Mouse (Mus musculus): ENCODE results near the gene Dnaja2.

The Dnaja2 gene

DNA sequence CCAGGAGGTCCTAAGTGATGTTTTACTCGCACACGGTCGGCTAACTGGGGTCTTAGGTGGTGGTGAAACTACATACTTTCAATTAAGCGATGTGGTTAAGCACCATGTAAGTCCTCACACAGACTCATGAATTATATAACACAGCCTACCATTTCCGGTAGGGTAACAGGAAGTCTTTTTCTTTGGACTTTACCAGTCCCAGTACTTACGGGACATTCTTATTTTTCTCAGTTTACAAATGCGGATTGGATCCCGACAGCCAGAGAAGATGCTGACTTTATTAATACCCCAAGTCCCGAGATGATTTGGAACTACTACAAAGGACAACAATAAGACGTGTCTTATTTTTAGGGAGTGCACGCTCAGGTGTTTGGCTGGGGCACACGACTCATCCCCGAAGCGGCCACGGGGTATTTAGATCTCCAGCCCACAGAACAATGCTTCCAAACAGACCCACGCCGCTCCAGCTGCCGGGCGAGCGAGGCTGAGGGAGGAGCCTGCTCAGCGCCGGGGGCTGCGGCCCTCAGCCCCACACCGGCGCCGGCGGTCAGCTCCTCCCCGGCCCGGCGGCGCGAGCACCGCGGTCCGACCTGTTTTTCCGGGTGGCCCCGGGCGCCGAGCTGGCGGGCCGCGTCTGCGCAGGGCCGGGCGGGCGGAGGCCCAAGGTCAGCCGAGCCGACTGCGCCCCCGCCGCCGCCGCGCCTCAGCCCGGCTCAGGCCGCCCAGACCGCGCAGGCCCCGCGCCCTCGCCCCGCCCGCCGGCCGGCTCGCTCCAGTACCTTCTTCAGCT lies 558 bp downstream of the Dnaja2 start:
- peak; percentile 30 for DNase-seq (ENCODE audit: low spot score)

DNA sequence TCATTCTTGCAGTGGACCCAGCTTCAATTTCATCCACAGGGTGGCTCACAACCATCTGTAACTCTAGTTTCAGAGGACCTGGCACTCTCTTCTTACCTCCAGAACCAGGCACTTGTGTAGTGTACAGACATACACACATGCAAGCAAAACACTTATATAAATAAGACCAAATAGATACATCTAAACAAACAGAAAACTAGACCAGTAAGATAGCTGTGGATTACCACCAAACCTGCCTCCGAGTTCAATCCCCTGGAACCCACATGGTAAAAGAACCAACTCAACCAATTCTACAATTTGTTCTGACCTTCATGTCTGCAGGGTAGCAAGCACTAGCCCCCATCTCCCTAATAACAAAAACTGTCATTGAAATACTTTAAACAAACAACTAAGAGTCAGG lies 3.2 kb downstream of the Dnaja2 start:
- no peak for DNase-seq (ENCODE audit: low spot score)

DNA sequence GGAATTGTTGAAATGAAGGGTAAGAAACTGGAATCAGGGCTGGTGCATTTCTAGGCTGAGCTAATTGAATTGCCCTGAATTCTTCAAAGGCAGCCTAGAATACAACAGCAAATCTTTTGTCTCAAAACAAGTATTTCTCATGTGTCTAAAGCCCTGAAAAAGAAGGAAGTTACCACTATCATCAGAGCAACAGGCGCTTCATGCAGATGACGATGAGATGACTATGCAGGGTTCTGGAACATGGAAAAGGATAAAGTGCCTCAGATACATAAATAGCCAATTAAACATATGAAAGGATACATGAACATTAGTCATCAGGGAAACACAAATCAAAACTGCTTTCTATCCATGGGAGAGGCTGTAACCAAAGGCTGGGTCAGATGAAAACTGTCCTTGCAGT lies 18.8 kb downstream of the Dnaja2 start:
- DNase-seq (ENCODE audit: low spot score) = no peak

DNA sequence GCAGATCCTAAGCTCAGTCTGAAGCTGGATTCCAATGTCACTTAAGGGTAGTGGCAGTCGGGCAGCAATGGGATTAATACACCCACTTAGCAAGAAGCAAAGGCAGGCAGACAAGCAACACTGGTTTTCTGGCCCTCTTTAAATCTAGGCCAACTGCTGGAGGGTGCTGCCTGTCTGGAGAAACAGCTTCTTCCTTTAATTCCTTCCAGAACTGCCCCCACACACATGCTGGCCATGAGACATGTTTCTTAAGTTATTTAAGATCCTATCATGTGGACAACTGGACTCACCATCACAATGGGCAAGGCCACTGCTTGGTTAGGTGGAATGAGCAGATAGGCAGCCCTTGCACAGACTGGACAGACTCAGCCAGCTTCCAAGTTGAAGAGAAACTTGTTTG lies 21.0 kb downstream of the Dnaja2 start:
- DNase-seq (ENCODE audit: low spot score) = no peak

DNA sequence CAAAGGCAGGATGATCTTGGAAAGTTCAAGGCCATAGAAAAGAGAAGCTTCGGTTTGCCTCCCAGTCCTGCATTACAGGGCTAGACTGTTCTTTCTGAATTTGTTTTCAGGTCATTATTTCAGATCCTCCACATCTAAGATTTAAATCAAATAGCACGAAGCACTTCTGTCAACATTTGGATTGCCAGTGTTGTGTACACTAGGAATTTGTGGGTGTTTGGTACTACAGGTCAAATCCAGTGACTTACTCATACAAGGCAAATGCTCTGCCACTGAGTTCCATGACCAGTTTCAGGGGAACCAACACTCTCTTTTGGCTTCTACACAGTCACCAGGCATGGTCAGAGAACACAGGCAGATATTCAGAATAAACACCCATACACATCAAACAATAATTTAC lies 21.7 kb downstream of the Dnaja2 start:
- no peak for DNase-seq (ENCODE audit: low spot score)

DNA sequence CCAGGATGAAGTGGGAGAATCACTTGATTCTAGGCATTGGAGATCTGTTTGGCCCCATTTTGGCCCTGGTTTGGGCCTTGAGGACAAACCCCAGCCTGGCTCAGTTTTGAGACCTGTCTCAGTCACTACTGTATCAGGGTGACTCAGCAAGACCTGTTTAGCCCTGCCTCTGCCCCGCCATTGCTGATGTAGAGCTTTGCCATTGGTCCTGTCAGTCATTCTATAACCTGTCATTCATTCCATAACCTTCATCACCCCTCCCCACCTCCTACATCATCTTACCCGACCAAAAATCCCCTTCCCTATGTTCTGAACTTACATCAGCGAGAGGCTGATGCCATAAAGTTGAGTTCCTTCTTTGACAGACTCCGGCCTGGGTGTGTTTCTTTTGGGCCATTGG lies 22.3 kb downstream of the Dnaja2 start:
- no peak for DNase-seq (ENCODE audit: low spot score)

DNA sequence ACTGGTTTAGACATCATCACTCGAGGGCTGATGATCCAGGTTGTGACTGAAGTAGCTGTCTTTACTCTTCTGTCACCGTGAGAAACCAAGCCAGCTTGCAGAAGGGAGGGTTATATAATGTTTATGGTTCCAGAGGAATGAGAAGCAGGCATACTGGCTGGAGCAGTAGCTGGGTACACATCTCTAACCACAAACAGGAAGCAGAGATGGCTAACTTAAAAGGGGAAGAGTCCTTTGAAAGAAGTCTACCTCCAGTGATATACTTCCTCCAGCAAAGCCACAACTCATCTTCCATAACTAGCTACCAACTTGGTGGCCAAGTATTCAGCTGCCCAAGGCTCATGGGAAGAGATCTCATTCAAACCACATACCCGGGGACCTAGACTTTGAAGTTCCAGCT lies 23.7 kb downstream of the Dnaja2 start:
- DNase-seq (ENCODE audit: low spot score) = no peak

DNA sequence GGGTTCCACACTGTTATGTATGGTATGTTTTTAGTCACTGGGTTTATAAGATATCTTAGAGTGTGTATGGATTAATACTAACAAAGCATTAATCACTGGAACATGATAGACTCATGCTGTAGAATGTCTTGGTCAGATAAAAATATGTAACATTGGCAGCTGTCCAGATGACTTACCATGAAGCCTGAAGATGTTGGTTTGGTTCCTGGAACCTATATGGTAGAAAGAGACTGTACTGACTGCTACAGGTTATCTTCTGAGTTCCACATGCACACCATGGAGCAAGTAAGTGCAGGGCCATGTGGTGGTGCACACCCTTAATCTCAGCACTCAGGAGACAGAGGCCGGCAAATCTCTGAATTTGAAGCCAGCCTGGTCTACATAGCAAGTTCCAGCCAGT lies 24.4 kb downstream of the Dnaja2 start:
- DNase-seq (ENCODE audit: low spot score) = no peak

DNA sequence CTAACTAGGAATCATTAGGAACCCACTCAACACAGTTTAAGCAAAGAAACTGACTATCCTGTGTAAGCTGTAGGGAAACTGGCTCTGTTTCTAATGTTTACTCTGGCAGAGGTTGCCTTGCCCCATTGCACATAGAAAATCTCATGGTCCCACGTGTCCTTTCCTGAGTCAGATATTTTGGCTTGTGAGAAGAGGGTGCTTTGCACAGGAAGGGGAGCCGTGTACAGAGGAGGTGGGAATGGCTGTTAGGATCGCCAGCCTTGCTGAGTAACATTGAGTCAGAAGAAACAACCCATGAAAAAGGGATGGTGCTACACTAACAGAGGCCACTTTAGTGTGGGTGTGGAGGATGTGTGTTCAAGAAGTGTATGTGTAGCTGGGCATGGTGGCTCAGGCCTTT lies 26.2 kb downstream of the Dnaja2 start:
- DNase-seq (ENCODE audit: low spot score) = no peak

DNA sequence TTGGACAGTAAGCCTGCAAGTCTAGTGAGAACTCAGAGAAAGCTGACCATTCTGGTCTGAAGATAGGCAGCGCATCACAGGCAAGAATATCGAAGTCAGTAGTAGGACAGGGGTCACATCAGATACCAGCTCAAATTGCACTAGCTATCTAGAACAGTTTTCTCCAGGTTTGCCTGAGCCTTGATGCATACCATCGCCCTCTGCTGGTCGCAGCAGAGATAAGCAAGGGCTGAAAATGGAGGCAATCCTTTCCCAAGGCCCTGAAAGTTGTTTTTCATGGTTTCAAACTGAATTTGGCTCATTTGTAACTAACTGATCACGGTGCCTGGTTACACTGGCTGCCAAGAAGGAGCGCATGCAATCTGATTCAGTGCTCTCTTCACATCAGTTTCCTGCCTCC lies 29.0 kb downstream of the Dnaja2 start:
- peak; percentile 32 for DNase-seq (ENCODE audit: low spot score)

DNA sequence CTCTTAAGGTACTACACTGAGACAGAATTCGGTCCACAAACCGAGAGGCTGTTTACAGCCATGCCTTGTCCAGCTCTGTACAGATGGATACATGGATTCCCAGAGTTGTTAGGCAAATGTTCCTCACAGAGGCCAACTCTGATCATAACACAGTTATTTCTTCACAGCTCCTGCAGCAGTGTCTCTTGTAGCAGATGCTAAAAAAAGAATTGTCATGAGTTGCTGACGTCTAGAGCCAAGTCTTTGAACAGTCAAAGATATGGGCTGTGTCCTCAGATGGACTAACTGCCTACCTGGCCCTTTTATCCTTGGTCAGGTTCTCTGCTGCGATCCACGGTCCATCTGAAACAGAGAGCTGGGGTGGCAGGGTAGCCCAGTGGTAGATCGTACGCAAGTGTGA lies 31.1 kb downstream of the Dnaja2 start:
- DNase-seq (ENCODE audit: low spot score) = no peak

DNA sequence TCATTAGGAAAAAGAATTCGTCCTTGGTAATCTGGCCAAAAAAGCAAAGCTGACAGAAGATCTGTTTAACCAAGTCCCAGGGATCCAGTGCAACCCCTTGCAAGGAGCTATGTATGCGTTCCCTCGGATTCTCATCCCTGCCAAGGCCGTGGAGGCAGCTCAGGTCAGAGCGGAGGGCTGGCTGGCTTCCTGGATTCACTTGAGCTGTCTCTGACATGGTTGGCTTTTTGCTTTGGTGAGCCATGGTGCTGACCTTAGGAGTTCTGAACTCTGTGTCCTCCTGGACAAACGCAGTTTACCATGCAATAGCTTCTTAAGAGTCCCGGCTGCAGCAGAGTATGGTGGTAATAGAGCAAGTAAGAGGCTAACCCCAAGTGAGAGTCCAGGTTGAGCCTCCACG lies 33.8 kb downstream of the Dnaja2 start:
- DNase-seq (ENCODE audit: low spot score) = no peak

DNA sequence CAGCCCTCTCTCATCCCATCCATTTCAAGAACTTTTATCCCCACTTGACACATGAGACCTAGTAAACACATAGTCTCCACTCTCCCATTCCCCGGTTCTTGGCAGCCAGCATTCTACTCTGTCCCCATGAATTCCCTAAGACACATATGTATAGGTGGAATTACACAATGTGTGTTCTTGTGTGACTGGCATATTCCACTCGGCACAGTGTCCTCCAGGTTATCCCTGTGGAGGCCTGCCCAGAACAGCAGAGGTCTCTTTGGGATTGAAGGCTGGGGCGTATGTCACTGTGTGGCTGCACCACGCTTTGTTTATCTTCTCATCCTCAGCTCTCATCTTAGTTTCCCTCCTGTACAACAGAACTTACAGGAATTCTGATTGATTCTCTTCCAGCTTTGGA lies 34.6 kb downstream of the Dnaja2 start:
- DNase-seq (ENCODE audit: low spot score) = no peak

DNA sequence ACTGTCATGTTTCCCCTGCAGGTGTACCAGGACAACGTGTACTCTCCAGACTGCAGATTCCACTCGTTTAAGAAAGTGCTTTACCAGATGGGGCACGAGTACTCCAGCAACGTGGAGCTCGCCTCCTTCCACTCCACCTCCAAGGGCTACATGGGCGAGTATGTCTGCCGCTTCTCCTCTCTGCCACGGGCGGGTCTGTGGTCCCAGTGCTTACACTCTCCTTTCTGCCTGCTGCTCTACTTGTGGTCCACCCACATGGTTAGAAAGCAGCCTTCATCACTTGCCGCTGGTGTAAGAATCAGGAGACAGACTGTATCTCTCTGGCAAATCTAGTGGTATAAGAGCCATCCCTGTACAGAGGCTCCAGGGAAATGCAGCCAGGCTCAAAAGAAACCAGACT lies 37.2 kb downstream of the Dnaja2 start:
- DNase-seq (ENCODE audit: low spot score) = no peak

DNA sequence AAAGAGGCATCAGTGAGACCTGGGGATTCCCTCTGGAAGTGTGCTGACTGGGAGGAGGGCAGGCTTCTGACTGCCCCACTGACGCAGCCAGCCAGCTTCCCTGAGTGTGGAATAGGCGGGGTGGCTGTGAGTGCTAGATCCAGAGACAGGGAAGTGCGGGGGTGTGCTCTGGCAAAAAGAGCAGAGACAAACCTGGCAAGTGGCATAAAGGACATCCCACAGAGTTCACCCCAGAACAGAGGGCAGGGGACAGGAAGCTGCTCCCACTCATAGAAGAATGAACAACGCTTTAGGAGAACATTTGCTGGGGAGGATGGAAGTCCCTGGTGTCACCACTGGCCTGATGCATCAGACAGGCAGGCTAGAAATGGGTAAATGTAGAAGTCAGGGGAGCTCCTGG lies 37.8 kb downstream of the Dnaja2 start:
- no peak for DNase-seq (ENCODE audit: low spot score)

DNA sequence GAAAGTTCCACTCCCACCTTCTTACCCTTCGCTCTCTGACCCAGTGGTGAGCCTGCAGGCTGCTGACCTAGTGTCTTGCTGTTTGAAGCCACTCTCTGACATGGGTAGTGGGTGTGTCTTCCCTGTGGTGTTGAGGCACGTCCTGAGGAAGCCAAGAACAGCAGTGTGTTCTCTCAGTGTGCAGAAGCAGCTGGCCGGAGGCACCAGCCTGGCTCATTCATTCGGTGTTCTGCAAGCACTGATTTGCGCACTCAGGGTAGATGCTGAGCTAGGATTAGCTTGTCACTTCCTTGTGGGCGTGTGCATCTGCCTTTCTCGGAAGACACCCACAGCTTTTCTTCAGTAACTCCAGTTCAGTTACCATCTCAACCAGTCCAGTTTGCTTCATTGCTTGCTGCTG lies 39.8 kb downstream of the Dnaja2 start:
- DNase-seq (ENCODE audit: low spot score) = no peak

DNA sequence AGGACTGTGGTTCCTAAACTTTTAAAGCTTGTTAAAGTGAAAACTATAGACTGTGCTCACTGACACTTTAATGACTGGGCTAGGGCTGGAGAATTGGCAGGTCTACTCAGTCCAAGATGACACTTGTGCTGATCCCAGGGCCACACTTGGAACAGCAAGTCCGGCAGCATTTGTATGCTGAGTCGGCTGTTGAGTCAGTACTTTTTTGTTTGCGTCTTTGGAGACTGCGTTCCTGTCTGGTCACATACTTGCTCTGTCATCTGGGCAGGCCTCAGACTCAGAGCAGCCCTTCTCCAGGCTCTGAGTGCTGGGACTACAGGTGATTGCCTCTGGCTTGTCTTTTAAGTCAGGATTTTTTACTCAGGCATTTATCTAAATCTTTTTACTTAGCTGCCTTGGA lies 41.9 kb downstream of the Dnaja2 start:
- no peak for DNase-seq (ENCODE audit: low spot score)

DNA sequence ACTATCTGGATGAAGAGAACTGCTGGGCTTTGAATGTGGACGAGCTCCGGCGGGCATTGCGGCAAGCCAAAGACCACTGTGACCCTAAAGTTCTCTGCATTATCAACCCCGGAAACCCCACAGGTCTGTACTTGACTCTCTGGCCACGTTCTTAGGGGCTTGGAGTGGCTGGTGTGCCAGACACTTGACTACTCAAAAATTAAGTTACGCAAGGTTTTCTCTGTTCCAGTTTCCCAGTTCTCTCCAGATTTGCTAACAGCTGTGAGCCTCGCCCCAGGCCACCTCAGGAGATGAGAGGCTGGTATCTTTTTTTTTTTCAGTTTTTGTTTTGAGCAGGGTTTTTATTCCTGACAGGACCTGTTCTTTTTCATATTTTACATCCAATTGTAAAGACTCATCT lies 42.9 kb downstream of the Dnaja2 start:
- no peak for DNase-seq (ENCODE audit: low spot score)

DNA sequence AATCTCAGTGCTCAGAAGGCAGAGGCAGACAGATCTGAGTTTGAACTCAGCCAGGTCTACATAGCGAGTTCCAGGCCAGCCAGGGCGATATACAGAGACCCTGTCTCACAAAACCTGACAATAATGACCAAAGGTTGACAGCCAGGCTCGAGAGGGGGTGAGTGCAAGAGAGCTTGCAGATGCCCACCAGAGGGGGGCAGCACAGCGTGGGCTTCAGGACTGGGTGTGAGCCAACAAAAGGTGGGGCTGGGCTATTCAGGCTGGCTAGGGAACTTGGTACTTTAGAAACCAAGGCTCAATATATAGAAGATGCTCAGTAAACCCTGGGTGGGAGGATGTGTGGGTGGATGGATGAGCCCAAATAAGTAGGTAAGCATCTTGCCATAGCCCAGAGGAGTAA lies 46.5 kb downstream of the Dnaja2 start:
- no peak for DNase-seq (ENCODE audit: low spot score)

DNA sequence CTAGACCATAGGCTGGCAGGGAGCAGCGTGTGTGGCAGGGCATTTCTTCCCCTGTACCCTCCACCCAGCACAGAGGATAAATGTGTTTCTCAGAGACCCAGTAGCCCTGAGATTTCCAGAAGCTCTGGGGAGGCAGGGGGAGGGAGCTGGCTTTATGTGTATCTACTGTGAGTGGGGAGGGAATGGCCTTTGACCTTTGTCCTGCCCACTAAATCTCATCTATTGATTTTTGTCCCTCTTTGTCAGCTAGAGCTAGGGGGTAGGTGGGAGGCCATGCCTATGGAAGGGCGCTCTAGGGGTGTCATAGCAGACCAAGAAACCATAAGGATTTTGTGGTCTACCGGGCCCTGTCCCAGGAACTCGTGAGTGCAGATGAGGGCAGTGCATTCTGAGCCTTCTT lies 48.5 kb downstream of the Dnaja2 start:
- DNase-seq (ENCODE audit: low spot score) = no peak

DNA sequence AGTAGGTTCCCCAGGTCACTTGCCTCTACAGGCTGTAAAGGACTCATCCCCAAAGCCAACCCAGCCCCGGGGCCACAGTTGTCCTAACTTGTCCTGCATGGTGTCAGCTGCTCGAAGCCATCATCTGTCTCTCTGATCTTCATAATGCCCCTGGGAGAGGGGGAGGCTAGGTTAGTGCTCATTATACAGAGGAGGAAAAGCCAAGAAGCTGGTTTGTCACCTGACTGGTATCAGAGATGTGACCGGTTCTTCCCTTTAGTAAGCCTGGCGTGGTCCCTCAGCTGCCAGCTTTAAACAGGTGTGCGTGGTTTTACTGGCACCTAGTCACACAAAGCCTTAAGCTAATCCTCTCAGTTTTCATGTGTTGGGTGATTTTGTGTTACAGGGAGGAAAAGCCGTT lies 50.4 kb downstream of the Dnaja2 start:
- no peak for DNase-seq (ENCODE audit: low spot score)

DNA sequence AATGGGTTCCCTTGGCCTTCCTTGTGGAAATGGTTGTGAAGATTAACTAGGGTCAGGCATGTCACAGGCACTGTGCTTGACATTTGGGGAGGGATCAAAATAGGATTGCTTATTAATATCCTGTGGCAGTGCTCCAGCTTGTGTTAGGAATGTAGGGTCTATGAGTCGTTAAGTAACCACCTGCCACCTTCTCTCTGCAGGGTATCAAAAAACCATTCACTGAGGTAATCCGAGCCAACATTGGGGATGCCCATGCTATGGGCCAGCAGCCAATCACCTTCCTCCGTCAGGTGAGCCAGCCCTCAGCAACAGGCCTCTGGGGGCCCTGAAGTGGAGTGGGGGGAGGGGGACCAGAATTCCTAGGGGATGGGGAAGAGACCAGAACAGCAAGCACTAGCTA lies 52.1 kb downstream of the Dnaja2 start:
- DNase-seq (ENCODE audit: low spot score) = no peak

DNA sequence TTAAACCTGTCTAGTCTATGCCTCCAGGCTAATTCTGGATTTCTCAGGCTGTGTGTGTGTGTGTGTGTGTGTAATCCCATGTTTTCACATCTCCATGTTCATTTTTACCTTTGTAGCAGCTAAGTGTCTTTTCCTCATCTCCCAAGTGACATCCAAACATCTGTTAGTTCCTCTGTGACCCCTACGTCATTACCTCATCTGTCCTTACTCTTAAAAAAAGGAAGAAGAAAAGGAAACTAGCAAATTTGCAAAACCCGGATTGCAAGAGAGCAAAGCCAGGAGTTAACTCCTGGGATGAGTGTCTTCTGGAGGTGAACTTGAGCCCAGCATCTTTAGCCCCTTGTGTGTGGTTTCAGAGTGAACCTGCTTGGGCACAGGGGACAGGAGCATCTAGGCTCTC lies 52.8 kb downstream of the Dnaja2 start:
- no peak for DNase-seq (ENCODE audit: low spot score)

DNA sequence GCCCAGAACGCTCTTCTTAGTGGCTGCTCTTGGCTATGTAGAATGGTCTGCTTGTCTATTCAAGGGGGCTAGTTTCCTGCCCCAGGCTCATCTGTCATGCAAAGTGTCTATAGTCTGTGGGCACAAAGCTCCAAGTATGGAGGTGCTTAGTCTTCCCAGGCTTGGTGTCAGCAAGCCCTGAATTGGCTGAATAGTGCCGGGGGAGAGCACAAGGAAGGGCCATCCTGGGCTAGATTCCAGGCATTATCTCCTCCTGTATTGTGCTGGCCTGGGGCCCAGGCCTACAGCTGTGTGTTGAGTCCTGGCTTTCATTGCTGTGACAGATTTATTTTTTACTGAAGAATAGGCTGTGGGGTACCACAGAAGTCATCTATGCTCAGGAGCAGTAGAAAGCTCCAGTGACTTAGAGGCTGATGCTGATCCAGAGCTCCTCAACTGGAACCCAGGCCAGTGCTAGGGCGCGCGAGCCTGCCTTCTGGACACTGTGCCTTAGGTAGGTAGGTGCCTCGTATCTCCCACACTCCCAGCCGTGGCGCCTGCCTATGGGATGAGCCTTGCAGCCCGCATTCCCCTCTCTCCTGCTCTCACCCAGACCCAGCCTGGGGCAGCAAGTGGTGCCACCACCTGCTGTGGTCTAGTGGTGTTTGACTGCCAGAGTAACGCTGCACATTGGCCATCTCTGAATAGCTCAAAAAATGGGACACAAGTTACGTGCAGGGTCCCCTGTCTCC lies 54.0 kb downstream of the Dnaja2 start:
- DNase-seq (ENCODE audit: low spot score) = no peak

All from layer of hippocampus, adult 9-10 months (tissue).